Mouse (Mus musculus): Measurements from ENCODE around the gene Gna11.

Gene Gna11

GRCm38 (mm10) chr10:81541363-81541762 is 3.6 kb downstream of the Gna11 start:
- DNase-seq, result no peak

- DNase-seq, result no peak
Measured at GRCm38 (mm10) chr10:81538321-81539048, 6.5 kb downstream of the Gna11 start.

GRCm38 (mm10) chr10:81537429-81537828 is 7.6 kb downstream of the Gna11 start:
- DNase-seq, result no peak

GRCm38 (mm10) chr10:81536734-81537133 is 8.3 kb downstream of the Gna11 start:
- DNase-seq, result no peak

GRCm38 (mm10) chr10:81534826-81535225 is 10.2 kb downstream of the Gna11 start:
- DNase-seq, result no peak

GRCm38 (mm10) chr10:81526779-81527178 is 18.2 kb downstream of the Gna11 start:
- DNase-seq, result peak; percentile 69

- no peak for DNase-seq
Measured at GRCm38 (mm10) chr10:81525017-81525694, 19.8 kb downstream of the Gna11 start.

- no peak for DNase-seq
Measured at GRCm38 (mm10) chr10:81524051-81524605, 20.9 kb downstream of the Gna11 start, which contains the start of gene Gna15. Gna15 (minus strand) TSS chr10:81524225.

GRCm38 (mm10) chr10:81523570-81523969 is 21.4 kb downstream of the Gna11 start:
- DNase-seq, result no peak

- DNase-seq, result no peak
Measured at GRCm38 (mm10) chr10:81523142-81523541, 21.8 kb downstream of the Gna11 start.

- DNase-seq, result no peak
Measured at GRCm38 (mm10) chr10:81519978-81520365, 25.0 kb downstream of the Gna11 start.

- no peak for DNase-seq
Measured at GRCm38 (mm10) chr10:81519227-81519977, 25.6 kb downstream of the Gna11 start.

GRCm38 (mm10) chr10:81518546-81518945 is 26.4 kb downstream of the Gna11 start:
- peak; percentile 65 for DNase-seq

GRCm38 (mm10) chr10:81517227-81517626 is 27.8 kb downstream of the Gna11 start:
- DNase-seq, result no peak

- no peak for DNase-seq
Measured at GRCm38 (mm10) chr10:81513798-81514197, 31.2 kb downstream of the Gna11 start.

GRCm38 (mm10) chr10:81510246-81510810 is 34.7 kb downstream of the Gna11 start:
- DNase-seq, result no peak

GRCm38 (mm10) chr10:81507691-81508489 is 37.1 kb downstream of the Gna11 start:
- DNase-seq, result no peak

GRCm38 (mm10) chr10:81507095-81507494 is 37.9 kb downstream of the Gna11 start:
- DNase-seq, result no peak

- DNase-seq, result no peak
Measured at GRCm38 (mm10) chr10:81505016-81505664, 39.9 kb downstream of the Gna11 start.

GRCm38 (mm10) chr10:81502658-81503057 is 42.3 kb downstream of the Gna11 start:
- DNase-seq, result peak; percentile 93

- DNase-seq, result peak; percentile 44
Measured at GRCm38 (mm10) chr10:81501863-81502262, 43.1 kb downstream of the Gna11 start.

- DNase-seq, result no peak
Measured at GRCm38 (mm10) chr10:81500032-81500431, 45.0 kb downstream of the Gna11 start, which contains the start of gene S1pr4. S1pr4 (minus strand) TSS chr10:81500132.
